Mouse (Mus musculus) brain, embryonic 14.5 days (tissue): Measurements from ENCODE around the gene Ube4b. TPM values are rescaled to one million over a fixed set of nuclear protein-coding genes. Genes with fewer than 3 reads are reported as not detected.

Experiments
- DNase-seq: peaks from one replicate; pipeline ENCODE4 v3.0.0-alpha.2; 2011; ENCODE audit warnings: low read depth
- CTCF ChIP-seq: fragments of 200-500 bp; IDR thresholded peaks from 2 replicates; pipeline ENCODE4 v1.5.1; 2012; ENCODE audit warnings: inconsistent platforms, mild to moderate bottlenecking, moderate library complexity, borderline replicate concordance; ENCODE audit not compliant: insufficient read depth, insufficient read length; ENCODE audit errors: extremely low read depth
- POLR2A ChIP-seq: fragments of 200-500 bp; IDR thresholded peaks from 2 replicates; pipeline ENCODE4 v1.6.1; 2012; ENCODE audit warnings: mild to moderate bottlenecking, inconsistent platforms, borderline replicate concordance; ENCODE audit not compliant: poor library complexity, insufficient read depth, insufficient read length, severe bottlenecking; ENCODE audit errors: extremely low read depth
- polyA plus RNA-seq: library from polyadenylated mRNA; depleted of rRNA; stranded (reverse); fragments of >200 nt; gene quantifications from 2 replicates; pipeline ENCODE4 v1.2.3, GENCODE M21; 2012

Ube4b gene
- polyA plus RNA-seq, 1 experiment = 131 TPM

DNA sequence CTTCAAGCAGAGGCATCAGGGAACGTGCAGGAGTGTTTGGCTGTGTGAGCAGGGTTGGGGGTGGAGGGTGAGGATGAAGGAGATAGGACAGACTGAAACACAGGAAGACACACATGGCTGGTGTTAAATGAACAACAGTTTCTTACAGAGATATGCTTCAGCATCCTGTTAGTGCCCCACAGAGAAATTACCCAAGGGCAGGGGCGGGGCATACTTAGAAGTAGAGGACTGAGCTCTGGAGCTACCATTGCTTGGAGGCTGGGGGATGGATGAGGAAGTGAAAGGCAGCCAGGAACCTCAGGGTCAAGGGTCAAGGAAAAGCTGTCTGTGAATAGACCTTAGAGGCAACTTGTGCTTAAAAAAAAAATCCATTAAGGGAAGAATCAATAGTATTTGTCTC, 85.9 kb downstream of the Ube4b start:
- TF ChIP-seq POLR2A (no peak), CTCF (no peak)
- no peak for DNase-seq

DNA sequence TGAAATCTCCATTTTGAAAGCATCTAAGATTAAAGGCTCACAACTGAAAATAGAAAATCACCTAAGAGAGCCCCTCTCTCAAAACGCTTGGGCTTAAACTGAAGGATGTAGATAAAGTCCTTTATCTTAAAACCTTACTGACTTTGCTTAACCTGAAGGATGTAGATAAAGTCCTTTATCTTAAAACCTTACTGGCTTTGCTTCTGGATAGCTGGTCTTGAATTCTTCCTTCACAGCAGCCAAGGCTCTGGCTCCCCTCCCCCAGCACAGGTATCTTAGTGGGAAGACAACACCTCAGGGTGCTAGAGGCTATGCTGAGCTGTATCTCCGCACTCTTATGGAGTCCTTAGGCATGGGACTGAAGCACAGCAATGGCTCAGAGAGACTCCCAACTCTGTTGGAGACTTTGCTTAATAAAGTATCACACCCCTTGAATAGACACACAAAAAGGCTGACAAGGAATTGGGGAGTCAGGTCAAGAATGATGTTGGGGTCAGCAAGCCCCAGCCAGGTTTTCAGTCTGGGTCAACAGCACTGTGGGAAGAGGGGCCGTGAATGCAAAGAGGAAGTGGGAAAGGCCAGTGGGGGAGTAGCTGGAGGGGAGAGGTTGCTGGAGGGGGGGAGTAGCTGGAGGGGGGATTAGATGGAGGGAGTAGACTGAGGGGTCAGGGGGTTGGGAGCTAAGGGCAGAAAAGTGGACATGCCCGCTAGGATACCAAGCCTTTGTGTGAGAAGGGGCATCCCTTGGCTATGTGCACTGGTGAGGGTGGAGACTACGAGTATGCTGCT, 86.9 kb downstream of the Ube4b start:
- DNase-seq = no peak
- TF ChIP-seq POLR2A (no peak), CTCF (no peak)

DNA sequence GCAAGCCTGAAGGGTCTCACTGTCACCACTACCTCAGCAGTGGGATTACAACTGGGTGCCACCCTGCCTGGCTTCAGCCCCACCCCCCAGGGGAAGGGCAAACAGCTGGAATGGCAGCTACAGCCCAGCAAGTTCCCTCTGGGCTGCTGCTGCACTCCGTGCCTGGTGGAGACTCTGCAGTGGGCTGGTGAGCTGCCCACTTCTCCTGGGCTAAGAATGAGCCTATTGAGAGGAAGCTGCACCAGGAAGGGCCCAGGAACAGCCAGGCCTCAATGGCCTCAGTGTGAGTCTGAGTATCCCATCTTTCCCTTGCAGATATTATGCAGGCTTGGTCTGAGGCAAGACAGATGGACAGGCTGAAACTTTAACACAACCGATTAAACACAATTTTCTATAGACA, 88.4 kb downstream of the Ube4b start:
- TF ChIP-seq POLR2A = no peak
- TF ChIP-seq CTCF = no peak
- DNase-seq = no peak

DNA sequence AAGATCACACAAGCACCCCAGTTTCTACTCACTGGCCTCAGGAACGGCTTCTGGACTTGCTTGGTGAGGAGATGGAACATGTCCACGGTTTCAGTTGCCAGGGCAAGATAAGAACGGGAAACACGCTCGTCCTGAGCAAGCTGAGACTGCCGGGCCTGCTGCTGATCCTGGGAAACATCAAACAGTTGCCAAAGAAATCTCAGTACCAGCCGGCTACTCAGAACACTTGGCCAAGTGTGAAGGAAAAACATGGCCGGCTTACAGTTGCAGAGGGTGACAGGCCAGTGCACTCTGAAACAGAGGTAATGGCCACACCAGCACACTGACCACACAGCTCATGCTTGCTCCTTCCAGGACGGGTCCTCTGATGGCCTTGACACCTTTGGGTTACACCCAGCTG, 89.2 kb downstream of the Ube4b start:
- TF ChIP-seq POLR2A (no peak), CTCF (no peak)
- DNase-seq = no peak

DNA sequence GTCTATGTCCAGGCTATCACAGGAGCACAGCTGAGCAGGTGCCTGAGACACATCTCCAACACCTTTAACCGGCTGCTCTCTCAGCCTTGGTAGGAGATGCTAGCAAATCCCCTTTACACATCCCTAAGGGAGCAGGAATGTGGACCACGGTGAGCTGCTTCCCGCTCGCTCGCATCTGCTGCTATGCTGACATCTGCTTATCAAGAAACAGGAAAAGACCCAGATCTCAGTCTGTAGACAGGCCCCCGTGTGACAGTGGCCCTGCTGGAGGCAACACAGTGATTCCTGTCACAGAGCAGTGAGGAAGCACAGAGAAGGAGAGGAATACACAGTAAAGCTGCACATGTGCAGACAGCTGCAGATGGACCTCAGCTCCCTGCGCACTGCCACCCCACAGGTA, 90.2 kb downstream of the Ube4b start:
- no peak for TF ChIP-seq CTCF
- no peak for TF ChIP-seq POLR2A
- DNase-seq = no peak

DNA sequence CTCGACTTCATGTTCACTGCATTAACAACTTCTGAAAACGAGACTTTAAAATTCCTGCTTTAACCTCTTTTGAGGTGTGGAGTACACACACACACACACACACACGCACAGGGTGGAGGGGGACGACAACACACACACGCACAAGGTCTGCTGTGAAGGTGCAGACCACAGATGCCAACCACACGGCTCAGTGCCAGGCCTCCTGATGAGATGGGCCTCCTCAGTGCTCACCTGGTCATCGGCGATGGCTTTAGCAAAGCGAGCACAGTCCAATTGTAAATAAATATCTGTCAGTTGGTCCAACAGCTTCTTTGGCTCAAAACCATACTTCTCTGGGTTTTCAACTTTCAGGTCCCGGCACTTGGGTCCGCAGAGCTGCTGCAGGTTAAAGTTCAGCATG, 91.7 kb downstream of the Ube4b start:
- DNase-seq = no peak
- TF ChIP-seq CTCF (no peak), POLR2A (no peak)

DNA sequence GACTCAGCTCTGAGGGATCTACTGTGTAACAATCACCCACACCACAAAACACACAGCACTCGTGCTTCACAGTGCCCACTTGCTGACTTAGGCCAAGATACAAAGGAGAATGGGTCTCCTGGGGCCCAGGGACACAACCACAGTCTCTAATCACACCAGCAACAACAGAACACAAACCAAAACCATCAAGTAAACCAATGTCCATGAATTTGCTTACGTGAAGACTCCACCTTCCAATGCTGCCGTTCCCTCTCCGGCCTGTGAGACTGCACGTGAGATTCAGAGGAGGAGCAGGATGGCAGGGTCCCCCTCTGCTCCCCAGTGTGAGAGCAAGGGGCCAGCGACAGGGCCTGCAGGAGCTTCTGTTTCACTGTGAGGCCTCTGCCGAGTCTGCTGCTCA, 93.8 kb downstream of the Ube4b start:
- no peak for DNase-seq
- TF ChIP-seq CTCF = no peak
- no peak for TF ChIP-seq POLR2A

DNA sequence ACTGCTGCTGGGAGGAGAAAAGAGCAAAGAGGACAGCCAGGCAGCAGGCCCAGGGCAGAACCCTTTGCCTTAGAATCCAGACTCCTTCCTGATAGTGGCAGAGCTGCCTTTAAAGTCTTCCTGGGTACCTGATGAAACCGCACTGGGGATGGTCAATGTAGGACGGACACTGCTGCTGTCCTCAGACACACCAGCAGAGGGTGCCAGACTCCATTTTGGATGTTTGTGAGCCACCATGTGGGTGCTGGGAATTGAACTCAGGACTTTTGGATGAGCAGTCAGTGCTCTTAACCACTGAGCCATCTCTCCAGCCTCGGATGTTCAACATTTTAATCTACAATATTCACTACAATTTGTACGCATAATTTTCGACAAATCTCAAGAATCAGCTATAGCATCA, 96.1 kb downstream of the Ube4b start:
- TF ChIP-seq POLR2A = no peak
- TF ChIP-seq CTCF = peak; percentile 31; the same call in 1 of the 2 replicates

DNA sequence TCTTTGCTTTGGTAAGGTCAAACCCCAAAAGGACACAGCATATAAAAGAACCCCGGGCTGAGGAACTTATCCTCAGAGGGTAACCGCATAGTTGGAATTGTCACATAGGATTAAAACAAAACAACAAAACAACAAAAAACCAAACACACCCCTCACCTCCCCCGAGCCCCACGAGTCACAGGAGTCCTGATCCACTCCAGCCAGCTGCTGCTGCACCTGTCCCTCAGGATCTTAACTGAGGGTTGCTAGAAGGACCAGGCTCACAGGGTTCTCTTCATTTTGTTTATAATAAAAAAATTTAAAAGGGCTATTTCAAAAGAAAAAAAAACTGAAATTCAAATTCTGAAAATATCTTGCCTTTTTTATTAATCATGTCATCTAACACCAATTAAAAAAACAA, 97.8 kb downstream of the Ube4b start:
- TF ChIP-seq POLR2A (no peak), CTCF (no peak)
- no peak for DNase-seq

More for the DNA sequence above, 96.1 kb downstream of the Ube4b start:
- no peak for DNase-seq

DNA sequence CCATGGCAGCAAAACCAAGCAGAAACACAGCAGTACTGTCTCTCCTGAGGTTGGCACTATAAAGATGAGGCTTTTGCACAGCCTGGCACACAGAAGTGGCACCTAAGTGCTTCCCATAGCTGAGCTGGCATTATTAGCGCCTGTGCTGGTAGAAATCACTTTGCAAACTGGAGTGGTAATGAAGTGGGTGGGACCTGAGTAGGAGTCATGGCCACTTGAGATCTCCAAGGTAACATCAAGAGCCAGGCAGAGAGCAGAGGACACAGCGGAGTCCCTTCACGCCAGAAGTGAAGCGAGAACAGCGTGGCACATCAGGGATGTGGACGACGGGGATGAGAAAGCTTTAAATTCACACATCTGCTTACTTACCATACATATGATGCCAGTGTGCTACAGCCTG, 99.3 kb downstream of the Ube4b start:
- TF ChIP-seq POLR2A (no peak), CTCF (no peak)
- peak; percentile 28 for DNase-seq

DNA sequence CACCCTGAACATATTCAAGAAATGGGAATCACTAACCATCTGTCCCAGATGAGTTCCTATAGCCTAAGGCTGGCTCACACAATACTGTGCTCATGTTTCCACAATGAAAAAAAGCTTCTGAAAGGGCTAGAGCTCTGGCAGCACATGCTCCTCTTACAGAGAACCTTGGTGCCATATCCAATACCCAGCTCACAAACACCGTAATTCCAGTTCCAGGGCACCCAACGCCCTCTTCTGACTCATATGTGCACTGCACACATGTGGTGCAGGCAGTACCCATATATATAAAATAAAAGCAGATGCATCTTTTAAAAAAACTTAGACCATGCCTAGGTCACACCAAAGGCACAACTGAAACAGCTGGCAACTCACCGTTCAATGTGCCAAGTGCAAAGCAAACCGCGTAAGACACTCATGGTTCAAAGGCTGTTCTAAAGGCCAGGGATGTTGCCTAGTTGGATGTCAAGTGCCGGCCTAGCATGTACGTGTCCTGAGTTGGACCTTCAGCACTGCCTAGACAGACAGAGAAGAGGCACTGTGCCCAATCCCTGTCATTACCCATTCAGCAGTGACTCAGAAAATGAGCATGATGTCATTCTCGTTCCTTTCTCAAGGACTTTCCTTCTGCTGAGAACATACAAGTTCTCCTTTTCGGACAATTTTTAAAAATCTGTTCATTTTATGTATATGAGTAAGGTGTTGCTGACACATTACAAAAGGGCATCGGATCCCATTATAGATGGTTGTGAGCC, 101.0 kb downstream of the Ube4b start:
- TF ChIP-seq CTCF (peak; percentile 16; the same call in 1 of the 2 replicates), POLR2A (no peak)
- no peak for DNase-seq

DNA sequence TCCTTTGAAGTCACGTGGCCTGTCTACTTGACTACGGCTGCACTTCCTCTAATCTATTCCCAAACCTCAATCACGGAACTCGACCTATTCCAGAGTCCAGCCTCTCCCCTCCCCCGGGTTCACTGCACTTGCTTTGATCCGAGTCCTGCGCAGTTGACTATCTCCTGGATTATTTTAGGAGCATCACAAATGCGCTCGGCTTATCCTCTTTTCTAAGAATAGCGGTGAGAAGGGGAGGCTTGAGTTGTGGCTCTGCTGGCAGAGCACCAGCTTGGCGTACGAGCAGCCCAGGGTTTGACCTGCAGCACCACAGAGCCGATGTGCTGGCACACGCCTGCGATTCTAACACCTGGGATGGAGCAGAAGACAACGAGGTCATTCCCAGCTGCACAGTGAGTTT, 102.8 kb downstream of the Ube4b start:
- DNase-seq = no peak
- no peak for TF ChIP-seq POLR2A
- no peak for TF ChIP-seq CTCF

DNA sequence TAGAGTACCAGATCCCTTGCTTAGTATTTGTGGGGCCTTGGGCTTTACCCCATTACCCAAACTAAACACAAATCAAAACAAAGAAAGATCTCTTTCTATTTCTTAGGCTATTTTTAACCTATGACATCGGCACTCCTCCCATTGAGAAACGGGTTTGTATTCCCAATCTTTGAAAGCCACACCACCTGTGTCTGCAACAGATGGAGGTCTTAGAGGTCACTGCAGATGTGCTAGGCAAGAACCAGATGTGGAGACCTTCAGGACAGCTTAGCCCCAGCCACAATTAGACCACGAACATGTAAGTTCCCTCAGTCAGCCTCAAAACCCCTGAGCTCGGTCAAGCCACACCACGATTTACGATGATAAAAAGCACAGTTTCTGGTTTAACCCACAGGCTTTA, 103.8 kb downstream of the Ube4b start:
- TF ChIP-seq POLR2A = no peak
- TF ChIP-seq CTCF = no peak
- DNase-seq = no peak
